Mouse (Mus musculus) ES-E14 (cell line): ENCODE data around the gene Washc1.

ENCODE experiments used
- CHD2 ChIP-seq: IDR thresholded peaks from 2 replicates; pipeline ENCODE4 v1.6.1; 2014; ENCODE audit warnings: mild to moderate bottlenecking, low read depth, low read length, inconsistent platforms
- MAFK ChIP-seq: IDR thresholded peaks from 2 replicates; pipeline ENCODE4 v1.6.1; 2014; ENCODE audit warnings: mild to moderate bottlenecking, low read depth, low read length, inconsistent platforms; ENCODE audit not compliant: insufficient read depth
- ZNF384 ChIP-seq: IDR thresholded peaks from 2 replicates; pipeline ENCODE4 v1.6.1; 2012; ENCODE audit warnings: low read depth, low read length, inconsistent platforms

DNA sequence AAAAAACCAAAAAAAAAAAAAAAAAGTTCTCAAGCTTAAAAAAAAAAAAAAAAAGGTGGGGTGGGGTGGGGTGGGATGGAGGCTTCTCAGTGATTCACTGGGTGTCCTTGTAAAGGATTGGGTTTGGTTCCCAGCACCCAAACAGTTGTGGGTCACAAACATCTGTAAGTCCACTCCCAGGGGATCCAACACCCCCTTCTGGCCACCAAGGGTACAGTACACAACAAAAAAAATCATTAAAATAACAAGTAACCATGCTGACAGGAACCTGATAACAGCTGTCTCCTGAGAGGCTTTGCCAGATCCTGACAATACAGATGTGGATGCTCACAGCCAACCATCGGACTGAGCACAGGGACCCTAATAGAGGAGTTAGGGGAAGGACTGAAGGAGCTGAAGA is 26.9 kb upstream of the Washc1 start:
- no peak for TF ChIP-seq MAFK
- peak; percentile 82 for TF ChIP-seq ZNF384
- TF ChIP-seq CHD2, result no peak
